Mouse (Mus musculus) brain, embryonic 14.5 days (tissue): ENCODE measurements at regions not wholly inside any gene's neighbourhood (a gene's known extent, or its start where the extent isn't known, plus 50 kb on each side); places are given as distances from the start of the nearest gene placed in this dataset.

Experiments
- DNase-seq: peaks from one replicate; pipeline ENCODE4 v3.0.0-alpha.2; 2011; ENCODE audit warnings: low read depth
- CTCF ChIP-seq: fragments of 200-500 bp; IDR thresholded peaks from 2 replicates; pipeline ENCODE4 v1.5.1; 2012; ENCODE audit warnings: inconsistent platforms, mild to moderate bottlenecking, moderate library complexity, borderline replicate concordance; ENCODE audit not compliant: insufficient read depth, insufficient read length; ENCODE audit errors: extremely low read depth
- POLR2A ChIP-seq: fragments of 200-500 bp; IDR thresholded peaks from 2 replicates; pipeline ENCODE4 v1.6.1; 2012; ENCODE audit warnings: mild to moderate bottlenecking, inconsistent platforms, borderline replicate concordance; ENCODE audit not compliant: poor library complexity, insufficient read depth, insufficient read length, severe bottlenecking; ENCODE audit errors: extremely low read depth

- TF ChIP-seq CTCF (no peak), POLR2A (no peak)
- DNase-seq = no peak
Observed at GRCm38 (mm10) chr5:33528971-33529670, 95.3 kb upstream of the Nkx1-1 start.

DNA sequence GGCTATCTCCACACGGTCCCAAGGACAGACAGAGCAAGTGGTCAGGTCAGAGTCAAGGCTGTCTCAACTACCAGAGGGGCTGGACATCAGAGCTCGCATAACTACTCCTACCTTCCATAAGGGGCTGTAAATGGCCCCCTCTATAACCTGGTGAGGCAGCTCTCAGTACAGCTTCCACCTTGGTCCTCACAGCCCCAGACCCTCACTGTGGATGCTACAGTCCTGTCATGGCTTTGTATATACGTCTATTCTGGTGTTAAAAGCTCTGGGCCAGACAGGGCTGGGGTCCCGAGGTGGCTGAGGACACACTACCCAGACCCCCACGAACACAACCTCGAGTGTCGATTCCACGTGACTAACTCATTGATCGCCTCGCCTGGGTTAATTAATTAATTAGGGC lies 94.0 kb upstream of the Nkx1-1 start:
- TF ChIP-seq POLR2A = no peak
- no peak for TF ChIP-seq CTCF
- DNase-seq = no peak

DNA sequence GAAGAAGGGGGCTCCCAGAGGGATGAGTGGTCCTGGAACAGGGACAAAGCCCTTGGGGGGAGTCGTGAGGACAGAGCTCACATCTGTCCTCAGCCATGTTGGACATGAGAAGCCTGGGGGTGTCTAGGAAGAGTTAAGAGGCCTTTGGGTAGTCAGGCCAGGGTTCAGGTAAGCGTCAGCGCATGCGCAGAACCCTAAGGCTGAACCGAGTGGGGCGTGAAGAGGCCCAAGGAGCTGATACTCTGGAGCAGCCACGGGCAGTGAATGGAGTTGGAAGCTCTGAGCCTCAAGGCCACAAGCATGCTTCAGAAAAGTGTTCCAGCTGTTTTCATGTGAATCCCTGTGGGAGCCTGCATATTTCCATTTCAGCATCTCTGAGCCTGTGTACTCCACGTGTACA lies 93.5 kb upstream of the Nkx1-1 start:
- DNase-seq = no peak
- no peak for TF ChIP-seq CTCF
- no peak for TF ChIP-seq POLR2A

DNA sequence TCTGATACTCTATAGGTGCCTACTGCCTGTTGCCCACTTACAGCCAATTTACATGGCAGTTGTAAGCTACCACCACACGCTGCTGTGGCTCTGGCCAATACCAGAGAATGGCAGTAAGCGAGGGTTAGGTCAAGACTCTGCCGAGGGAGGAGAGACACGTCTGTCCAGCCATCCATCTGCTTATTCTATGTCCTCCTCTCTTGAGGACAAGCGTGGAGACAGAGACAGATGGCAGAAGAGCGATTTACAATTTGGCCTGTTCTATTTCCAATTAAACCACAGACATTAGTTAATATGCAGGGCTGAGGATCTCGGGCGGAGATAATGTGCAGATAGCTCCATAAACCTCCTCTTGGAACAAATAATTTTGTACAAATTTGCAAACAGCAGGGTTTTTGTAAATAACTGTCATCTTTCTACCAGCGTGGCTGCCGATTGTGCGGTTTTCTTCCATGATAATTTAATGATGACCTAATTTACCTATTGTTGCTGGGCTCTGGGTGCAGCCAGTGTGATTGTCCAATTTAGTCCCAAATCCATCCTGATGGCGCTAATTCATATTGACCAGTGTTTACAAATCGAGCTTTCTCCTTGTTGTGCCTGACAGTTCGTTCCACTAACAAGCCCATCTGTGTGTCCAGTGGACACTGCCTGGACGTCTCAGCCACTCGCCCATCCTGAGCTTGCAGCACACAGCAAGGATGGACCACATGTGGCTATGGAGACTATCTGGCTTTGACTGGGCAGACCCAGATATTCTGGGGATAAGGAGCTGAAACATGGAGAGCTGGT lies 88.4 kb upstream of the Nkx1-1 start:
- peak; percentile 26 for DNase-seq
- TF ChIP-seq CTCF = no peak
- no peak for TF ChIP-seq POLR2A

DNA sequence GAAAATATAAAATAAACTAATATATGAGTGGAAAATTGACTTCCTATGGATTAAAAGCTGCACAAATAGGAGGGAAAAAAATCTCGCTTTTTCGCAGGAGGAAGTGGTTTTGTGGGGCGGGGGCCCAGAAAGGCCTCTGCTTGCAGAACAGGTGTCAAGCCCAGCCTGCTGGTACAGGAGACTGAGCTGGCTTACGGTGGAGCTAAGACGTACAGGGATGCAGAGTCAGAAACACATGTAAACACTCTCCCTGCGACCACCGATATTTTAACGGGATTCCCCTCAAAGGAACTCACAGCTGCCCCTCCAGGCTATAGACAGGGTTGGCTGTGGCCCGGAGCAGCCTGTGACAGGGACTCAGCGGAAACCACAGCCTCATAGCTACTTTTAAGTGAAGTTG lies 87.1 kb upstream of the Nkx1-1 start:
- TF ChIP-seq POLR2A (no peak), CTCF (no peak)
- DNase-seq = no peak

GRCm38 (mm10) chr5:33519394-33519793 lies 85.6 kb upstream of the Nkx1-1 start:
- no peak for TF ChIP-seq POLR2A
- TF ChIP-seq CTCF = no peak
- DNase-seq = no peak

GRCm38 (mm10) chr5:33518860-33519259 lies 85.1 kb upstream of the Nkx1-1 start:
- TF ChIP-seq CTCF = no peak
- TF ChIP-seq POLR2A = no peak

GRCm38 (mm10) chr5:33517625-33518024 lies 83.8 kb upstream of the Nkx1-1 start:
- TF ChIP-seq CTCF (no peak; the same call in 1 of the 2 replicates), POLR2A (no peak)
- no peak for DNase-seq

More at GRCm38 (mm10) chr5:33518860-33519259, 85.1 kb upstream of the Nkx1-1 start:
- peak; percentile 28 for DNase-seq

DNA sequence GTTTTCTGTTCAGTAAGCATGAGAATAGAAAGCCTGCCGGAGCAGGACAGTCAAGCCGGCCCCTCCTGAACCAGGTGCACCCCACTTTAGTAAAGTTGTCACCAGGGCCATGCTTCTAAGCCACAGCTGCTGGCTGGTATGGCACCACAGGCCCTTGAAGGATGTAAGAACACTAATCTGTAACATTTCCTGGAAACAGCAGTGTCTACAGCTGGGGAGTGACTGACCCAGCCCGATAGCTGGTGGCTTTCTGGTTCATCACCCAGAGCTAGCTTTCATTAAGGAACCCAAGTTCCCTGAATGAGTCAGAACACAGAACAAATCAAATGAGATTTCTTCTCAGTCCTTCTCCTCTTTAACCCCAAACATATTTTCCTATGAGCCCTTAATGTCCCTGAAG lies 82.4 kb upstream of the Nkx1-1 start:
- no peak for TF ChIP-seq POLR2A
- TF ChIP-seq CTCF = no peak
- no peak for DNase-seq

DNA sequence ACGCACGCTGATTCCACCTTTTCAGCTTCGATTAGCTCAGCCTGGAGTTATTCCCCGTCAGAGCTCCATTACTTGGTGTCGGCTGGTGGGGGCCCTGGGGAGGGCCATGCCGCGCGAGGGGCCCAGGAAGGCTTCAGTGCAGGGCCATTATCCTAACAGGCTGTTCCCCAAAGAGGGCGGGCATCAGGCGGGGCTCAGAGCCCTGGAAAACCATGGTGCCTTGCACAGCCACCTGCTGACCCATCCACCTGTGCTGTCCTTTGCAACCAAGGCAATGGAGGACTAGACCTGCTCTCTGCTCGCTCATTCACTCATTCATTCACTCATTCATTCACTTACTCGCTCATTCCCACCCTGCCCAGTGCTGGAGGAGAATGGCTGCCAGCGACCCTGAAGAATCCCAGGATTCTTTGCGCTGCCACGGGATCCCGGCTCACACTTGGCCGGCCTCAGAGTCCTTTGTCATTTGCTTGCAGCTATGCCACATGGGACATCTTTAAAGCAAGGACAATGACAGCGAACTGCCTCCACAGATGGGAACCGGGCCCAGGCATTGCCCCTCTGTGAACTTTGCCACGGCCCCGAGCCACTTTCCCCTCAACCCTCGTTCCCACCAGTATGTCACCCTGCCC lies 78.6 kb upstream of the Nkx1-1 start:
- no peak for DNase-seq
- TF ChIP-seq CTCF (no peak), POLR2A (no peak)

- peak; percentile 62 for DNase-seq
- TF ChIP-seq CTCF (no peak), POLR2A (no peak)
Observed at GRCm38 (mm10) chr5:33511529-33512252, 77.9 kb upstream of the Nkx1-1 start.

DNA sequence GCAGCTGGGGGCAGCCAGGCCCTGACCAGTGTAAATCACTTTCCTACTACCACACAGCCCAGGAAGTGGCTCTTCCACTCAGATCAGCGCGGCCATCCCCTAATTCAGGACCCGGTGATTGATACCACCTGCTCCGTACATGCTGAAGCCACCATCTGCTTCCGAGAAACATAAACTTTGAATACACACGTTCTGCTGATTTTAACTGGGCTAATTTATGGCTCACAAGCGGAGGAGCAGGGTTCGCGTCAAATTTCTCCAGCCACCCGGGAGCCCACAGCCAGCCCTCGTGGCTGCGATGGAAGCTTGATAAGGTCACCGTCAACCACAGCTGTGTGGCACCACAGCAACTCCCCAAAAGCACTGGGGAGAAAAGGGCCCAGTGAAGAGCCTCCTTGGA lies 72.0 kb upstream of the Nkx1-1 start:
- TF ChIP-seq CTCF (no peak), POLR2A (no peak)
- DNase-seq = no peak
